Mouse (Mus musculus): Measurements from ENCODE around the gene Pfas.
A peak's percentile ranks its signal among the peaks of the same experiment; 100 is the strongest.

The Pfas gene

DNA sequence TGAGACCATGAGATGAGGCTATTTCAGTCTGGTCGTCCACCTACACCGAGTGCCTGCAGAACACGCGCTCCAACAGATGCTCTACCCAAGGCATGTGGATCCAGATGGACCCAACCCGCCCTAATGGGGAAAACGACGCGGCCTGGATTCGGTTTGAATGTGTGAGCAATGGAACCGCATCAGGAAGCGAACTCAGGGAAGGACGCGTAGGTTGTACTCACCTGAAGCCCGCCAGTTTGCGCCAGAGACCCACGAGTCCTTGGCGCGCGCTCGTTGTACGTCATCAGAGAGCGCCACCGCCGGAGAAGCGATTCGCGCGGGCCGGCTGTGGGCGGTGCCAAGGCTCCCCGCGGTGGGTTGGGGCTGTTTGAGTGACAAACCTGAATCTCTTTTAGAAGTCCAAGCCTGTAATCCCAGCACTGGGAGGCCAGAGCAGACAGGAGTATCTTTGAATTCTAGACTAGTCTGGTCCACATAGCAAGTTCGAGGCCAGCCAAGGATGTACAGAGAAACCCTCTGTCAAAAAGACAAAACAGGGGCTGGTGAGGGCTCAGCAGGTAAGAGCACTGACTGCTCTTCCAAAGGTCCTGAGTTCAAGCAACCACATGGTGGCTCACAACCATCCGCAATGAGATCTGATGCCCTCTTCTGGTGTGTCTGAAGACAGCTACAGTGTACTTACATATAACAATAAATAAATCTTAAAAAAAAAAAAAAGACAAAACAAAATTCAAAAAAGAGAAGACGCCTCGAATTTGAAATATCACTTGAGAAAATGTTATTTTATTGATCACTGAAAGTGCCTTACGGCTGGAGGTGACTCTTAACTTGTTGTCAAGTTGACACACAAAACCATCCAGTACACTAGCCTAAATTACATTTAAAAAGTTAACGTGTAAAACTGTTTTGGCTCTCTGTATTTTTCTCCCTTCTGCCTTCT, at the start of gene Pfas:
Gene Pfas (minus strand): TSS at position 279 of the 940 bp plus-strand sequence.
- peak; percentile 85 for DNase-seq

DNA sequence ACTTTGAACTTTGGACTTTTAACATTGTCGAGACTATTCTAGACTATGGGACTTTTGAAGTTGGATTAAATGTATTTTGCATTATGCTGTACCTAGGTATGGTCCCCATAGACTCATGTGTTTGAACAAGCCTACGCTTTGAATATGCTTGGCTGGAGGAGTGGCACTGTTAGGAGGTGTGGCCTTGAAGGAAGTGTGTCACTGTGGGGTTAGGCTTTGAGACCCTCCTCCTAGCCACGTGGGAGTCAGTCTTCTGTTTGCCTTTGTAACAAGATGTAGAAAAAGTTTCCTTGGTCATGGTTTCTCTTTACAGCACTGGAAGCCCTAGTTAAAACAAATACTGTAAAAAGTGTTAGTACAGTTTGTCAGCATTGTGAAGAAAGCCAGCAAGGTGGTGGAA, 45.6 kb upstream of the Pfas start:
- DNase-seq = no peak

DNA sequence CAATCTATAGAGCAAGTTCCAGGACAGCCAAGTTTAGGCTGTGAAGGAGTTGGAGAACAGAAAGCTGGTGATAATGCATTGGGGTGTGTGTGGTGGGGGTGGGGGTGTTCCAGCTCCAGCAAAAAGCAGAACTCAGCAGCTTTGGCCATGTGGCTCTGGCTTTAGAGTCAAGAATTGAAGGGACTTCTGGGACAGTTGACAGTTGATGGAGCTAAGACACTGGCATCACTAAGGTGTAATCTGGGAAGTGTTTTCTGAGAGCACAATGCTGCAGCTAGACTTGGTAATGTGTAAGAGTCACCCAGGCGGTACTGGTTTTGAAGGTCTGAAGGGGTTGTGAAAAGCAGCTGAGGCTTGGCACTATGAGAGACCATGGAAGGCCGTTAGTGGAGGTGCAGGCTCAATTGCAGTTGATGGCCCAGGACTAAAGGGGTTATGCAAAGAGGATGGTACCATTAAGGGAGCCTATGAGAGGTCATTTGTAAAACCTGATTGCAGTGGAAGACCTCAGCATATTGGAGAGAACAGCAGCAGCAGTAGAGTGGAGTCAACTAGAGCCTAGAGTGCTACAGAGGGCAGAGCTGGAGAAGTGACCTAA, 44.7 kb upstream of the Pfas start:
- no peak for DNase-seq

DNA sequence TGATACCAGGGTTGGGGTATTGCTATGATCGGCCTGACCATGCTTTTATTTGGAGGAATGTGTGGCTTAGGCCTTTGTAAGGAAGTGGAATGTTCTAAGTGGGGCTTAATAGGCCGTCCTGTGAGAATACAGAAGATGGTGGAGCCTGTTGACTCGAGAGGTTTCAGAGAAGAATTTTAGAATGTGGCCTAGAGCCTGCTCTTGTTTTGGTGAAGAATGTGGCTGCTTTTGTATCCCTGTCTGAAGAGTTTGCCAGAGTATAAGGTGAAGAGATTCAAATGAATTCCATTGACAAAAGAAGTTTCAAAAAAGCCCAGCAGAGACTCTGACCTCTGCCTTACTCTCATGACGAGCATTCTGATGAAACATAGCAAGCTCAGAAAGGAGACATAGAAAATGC, 43.5 kb upstream of the Pfas start:
- DNase-seq = no peak

DNA sequence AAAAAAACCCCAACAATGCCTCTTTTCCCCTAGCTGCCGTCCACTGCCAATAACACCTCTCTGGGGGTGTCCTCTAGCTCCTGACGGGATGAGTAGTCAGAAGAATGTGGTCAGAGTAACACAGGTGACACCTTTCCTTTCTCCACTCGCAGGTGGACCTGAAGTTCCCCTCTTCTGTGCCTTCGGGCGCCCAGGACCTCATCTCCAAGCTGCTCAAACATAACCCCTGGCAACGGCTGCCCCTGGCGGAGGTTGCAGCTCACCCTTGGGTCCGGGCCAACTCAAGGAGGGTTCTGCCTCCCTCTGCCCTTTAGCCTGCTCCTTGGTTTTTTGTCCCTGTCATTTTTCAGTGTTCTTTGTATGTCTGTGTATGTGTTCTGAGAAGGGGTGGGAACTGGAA, 42.5 kb upstream of the Pfas start:
- DNase-seq = no peak

DNA sequence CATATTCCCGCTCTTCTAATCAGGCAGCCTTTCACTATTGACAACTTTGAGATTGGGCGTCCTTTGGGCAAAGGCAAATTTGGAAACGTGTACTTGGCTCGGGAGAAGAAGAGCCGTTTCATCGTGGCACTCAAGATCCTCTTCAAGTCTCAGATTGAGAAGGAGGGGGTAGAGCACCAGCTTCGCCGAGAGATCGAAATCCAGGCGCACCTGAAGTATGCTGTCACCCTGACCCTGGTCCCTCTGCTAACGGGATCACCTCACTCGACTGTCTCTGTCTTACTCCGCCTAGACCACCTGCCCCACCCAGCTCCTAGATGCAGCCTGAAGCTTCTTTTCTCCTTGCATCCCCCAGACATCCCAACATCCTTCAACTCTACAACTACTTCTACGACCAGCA, 39.9 kb upstream of the Pfas start:
- no peak for DNase-seq

DNA sequence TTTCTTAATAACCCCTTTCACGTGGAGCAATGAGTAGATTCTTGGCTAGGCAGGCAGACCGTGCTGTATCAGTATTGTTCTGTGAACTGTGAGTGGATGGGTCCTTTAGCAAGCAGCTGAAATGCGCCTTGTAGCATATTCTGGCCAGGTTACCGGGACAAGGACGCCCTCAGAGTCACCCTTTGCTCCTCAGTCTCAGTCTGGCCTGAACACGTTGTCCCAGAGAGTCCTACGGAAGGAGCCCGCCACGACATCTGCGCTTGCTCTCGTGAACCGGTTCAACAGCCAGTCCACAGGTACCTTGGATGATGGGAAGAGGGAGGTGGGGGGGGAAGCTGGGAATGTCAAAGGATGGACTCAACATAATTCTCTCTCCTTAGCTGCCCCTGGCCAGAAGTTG, 39.3 kb upstream of the Pfas start:
- DNase-seq = no peak

DNA sequence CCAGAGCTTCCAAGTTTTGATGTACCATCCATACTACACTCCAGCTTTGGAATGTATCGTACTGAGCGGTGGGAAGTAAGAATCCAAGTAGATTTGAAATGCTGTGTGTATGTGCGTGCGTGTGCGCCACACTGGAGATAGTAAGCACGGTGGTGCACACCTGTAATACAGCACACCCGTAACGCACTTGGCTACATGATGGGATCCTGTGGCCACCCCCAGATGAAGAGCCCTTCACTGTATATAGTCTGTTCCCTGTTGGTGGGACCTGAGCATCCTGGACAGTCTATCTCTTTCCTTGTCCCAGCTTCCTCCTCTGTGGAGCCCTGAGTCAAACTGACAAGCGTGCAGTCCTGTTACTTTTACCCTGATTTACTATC, 38.1 kb upstream of the Pfas start:
- DNase-seq = no peak

DNA sequence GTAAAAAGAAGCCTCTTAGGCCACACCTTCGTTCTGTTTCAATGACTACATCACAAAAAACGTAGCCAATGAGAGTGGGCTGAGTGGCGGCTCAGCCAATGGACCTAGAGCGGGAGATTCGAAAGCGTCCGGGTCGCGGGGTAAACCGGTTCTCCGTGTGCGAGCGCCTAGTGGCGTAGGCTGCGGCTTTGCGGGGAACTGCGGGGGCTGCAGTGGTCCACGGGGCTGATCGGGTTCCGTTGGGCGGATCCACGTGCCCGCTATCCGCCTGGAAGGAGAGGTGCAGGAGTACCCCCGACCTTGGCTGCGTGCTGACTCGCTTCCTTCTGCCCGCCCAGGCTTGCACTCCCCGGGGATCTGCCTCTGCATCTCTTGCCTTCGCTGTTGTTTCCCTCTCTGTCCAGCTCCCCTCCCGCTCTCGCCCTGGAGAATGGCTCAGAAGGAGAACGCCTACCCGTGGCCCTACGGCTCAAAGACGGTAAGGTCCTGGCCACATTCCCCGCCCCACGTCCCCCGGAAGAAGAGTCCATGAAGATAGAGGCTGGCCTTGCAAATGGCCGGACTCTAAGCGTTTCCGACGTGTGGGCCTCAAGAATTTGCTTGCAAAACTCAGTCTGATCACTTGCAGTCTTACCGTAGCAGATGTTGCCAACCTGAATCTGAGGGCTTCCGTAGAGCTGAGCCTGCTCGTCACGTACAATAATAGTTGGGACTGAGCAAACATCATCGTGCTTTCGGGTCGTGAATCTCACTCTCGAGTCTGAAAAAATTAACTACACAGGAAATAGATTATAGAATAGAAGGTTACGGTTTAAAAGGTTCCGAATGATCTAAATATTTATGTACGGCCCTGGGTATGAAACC, 37.5 kb upstream of the Pfas start, which contains the start of gene Aurkb:
Gene Aurkb (plus strand): TSS at position 117 of the 864 bp plus-strand sequence.
- DNase-seq = peak; percentile 74

DNA sequence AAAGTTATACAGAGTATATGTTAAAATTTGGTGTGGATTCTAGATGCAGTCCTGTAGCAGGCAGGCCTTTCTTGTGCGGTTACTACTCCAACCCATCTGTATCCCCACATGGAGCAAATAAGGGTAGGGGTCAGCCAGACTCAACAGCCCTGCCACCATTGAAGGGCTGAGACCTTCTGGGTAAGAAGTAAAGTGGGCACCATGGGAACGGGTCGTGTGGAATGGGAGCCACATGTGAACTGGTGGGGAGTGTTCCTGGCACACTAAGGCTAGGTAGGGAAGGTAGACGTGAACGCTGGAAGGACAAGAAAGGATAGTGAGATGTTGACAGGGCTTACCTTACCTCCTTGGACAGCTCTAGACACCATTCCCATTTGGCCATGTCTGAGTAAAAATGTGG, 29.9 kb upstream of the Pfas start:
- no peak for DNase-seq

DNA sequence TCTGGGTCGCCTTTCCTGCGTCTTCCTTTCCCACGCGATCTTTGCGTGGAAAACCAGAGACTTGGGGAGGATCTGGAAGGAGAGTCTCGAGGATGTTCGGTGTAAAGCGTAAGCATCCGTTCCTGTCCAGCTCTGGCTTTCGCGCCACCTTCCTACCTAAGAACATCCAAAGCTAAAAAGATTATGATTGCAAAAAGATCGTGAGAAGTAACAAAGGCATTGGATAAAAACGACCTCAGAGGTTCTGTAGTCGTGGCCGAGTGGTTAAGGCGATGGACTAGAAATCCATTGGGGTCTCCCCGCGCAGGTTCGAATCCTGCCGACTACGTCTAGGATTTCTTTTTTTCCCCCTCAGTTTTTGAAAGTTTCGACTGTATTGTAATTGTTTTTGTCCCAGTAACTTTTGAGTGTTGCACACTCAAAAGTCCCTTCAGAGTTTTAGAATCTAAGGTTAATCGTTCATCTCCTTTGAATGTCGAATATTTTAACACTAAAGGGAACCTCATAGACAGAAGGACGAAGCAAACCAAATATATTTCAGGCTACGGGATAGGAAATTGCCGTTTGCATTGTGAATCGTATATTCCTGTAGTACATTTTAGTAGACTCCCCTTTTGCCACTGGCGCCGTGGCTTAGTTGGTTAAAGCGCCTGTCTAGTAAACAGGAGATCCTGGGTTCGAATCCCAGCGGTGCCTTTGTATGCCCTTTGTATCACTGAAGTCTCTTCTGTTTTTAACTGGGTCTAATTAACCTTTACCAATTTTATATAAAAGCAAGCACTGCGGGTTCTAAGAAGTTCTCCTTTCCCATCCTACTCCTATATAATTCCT, 29.2 kb upstream of the Pfas start:
- peak; percentile 88 for DNase-seq

DNA sequence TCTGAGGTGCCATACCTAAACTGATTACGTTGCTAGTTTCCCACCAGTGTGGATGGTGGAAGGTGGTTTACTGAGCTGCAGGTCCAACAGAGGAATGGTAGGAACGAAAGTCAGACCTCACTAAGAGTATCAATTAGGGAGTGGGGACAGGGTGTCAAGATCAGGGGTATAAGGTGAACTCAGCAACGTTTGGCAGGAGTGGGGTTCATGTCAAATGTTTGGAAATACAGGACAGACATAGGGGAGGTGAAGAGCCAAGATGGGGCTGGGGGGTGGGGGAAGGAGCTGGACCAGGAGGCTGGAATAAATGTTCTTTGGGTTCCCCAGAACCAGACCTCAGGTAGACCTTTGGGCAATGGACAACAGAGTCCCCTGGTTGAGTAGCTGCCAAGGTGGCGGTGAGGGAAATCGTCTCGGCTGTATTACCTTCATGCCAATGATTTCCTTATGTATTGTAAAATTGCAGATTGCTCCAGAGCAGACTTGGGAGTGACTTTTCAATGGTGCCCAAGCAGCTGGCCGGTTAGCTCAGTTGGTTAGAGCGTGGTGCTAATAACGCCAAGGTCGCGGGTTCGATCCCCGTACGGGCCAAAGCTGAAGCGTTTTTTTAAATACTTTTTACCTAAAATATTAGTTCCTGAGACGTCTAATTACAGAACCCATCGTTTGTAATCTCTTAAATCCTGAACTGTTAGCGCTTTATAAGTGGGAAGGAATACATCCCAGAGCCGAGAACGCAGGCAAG, 28.4 kb upstream of the Pfas start:
- peak; percentile 93 for DNase-seq

DNA sequence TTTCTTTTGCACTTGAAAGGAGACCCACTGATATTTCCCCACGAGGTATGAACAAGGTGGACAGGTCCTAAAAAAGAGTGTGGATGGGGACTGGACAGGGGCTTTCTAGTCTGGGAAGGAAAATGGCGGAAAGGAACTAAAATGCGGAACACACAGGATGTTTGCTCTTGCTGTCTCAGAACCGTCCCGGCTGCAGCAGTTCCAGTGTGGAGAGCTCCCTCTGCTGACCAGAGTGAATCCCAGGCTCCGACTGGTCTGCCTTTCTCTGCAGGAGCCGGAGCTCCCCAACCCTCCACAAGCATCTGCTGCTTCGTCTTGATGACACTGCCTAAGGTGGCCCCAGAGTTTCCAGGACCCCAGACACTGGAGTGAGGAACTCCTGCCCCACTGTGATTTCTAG, 27.6 kb upstream of the Pfas start:
- DNase-seq = peak; percentile 89

DNA sequence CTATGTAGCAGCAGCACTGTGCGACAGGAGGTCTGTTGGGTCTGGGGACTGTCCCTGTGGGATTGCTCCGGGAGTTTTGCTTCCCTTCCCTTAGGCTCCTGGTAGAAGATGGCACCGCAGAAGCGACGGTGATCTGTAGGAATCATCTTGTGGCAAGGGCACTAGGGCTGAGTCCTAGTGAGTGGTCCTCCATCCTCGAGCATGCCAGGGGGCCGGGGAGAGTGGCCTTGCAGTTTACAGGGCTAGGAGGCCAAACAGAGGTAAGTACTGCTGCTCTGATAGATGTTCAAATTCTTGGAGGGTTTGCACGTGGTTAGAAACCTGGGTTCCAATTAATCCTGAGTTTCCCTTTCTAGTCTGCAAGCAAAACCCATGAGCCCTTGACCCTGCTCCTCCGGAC, 27.2 kb upstream of the Pfas start:
- DNase-seq = no peak

DNA sequence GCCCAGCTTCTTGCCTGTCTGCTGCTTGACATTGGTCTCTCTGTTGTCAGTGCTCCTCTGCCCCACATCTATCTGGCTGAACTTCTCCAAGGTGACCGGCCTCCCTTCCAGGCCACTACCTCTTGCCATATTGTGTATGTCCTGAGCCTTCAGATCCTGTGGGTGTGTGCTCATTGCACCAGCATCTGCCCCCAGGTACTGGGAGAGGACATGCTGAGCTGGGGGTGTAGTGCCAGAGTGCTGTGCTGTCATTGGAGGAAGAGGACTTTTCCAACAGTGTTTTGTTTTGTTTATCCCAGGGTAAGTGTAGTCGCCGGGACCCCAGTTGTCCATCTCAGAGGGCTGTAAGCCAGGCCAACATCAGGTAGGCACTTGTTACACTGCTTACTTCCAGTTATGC, 26.3 kb upstream of the Pfas start:
- DNase-seq = no peak

DNA sequence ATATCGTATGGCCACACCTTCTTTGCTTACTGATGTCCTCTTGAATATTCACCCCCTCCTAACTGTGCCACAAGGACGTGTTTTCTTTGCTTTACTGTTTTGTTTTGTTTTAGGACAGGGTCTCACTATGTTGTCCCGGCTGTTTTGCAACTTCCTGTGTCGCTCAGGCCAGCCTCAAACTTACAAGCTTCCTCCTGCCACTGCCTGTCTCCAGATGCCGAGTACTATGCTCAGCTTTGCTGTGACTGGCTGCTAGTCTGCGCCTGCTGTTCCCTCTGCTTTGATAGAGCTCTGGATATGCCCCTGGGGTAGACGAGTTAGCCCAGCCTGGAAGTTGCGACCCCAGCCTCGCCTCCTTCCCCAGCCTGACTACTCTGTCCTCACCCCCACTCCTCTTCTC, 25.3 kb upstream of the Pfas start:
- DNase-seq = no peak

DNA sequence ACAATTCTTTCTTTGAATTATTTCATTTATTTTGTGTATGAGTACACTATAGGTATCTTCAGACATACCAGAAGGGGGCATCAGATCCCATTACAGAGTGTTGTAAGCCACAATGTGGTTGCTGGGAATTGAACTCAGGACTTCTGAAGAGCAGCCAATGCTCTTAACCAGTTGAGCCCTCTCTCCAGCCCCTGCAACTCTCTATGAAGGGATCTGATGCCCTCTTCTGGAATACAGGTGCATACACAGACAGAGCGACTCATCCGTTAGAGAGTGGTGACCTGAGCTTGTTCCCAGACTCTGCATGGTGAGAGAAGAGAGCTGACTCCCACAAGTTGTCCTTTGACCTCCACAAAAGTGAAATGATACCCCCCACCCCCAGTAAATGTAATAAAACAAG, 20.5 kb upstream of the Pfas start:
- no peak for DNase-seq

DNA sequence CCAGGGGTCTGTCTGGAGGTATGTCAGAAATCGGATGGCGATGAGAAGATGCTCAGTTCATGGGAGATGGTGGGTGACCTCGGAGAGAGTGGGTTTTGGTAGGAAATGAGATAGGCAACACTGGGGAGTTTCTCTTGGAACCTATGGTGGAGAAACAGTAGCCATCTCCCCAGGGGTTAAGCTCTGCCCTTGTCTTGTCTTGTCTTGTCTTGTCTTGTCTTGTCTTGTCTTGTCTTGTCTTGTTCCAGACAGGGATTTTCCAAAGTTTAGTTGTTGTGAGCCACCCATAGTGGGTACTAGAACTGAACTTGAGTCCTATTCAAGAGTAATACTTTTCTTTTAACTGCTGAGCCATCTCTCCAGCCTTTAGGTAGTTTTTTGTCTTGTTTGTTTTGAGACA, 18.3 kb upstream of the Pfas start:
- DNase-seq = no peak

DNA sequence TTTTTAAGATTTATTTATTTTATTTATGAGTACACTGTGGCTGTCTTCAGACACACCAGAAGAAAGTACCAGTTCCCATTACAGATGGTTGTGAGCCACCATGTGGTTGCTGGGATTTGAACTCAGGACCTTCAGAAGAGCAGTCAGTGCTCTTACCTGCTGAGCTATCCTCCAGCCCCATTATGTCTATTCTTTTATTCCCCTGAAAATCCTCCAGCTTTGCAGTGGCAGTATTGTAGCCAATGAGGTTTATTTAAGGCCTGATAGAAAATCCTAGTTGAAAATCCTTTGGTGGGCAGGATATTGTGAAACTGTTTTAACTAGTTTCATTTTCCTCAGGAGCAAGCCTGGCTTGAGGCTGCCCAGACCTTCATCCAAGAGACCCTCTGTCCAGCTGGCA, 12.4 kb upstream of the Pfas start:
- DNase-seq = no peak

DNA sequence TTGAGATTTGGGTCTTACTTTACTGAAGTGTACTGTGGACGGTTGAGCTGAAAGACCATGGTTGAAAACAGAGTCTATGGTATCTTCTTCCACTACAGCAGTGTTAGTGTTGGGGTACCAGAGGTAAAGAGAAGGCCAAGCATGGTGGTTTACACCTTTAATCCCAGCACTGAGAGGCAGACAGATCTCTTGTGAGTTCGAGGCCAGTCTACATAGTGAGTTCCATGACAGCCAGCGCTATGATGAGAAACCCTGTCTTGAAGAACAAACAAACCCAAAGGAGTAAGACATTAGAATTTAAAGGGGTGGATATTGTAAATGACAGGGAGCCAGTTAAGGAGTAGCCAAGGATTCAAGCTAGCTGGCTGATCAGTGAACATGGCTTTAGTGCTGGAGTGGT, 8.5 kb upstream of the Pfas start:
- no peak for DNase-seq

DNA sequence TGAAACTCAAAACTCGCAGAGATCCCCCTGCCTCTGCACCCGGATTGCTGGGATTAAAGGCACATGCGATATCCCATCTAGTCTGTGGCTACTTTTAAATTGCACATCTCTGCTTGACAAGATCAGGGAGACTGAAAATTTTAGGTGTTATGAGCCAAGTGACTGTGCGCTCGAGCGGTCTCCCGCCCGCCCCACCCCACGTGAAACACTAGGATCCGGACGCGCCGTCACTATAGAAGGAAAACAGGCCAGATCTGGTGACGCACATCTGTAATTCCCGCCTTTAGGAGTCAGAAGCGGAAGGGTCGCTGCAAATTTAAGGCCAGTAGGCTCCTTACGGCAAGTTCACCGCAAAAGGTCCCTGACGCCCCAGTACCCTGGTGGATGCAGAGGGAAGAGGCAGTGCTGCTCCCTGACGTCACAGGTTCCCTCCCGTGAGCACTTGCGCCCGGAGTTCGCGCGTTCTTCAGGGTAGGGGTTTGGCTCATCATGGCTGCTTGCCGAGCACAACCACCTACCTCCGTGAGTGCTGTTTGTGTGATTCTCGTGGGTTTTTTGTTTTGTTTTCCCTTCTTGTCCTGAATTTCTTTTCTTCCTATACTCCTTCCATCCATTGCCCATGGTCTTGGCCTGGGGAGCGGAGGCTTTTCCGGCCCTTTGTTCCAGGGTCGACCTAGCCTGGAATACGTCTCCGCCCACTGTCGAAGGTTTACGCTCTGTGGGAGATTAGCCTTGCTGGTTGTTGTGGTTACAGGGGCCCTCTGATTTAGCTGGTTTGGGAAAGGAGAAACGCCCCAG, 7.6 kb upstream of the Pfas start, which contains the start of gene Ctc1:
Gene Ctc1 (plus strand): TSS at position 268 of the 798 bp plus-strand sequence.
- DNase-seq = peak; percentile 90

All from kidney, adult 18-20 months (tissue).